Mouse (Mus musculus) heart, embryonic 15.5 days (tissue): ENCODE results near the gene Olfr473. TPM values are rescaled to one million over a fixed set of nuclear protein-coding genes. Genes with fewer than 3 reads are reported as not detected.
"Not testable (repeated sequence)": the region's sequence is repeated elsewhere in the genome, so short reads cannot be mapped to it uniquely, and the experiment has no call there.

Experiments
- ATAC-seq: fragments of 200-750 bp; cut with Nextera tagmentation; replicated peaks from 2 replicates; pipeline ENCODE4 v1.8.0; 2017; ENCODE audit warnings: low read depth, moderate TSS enrichment; ENCODE audit not compliant: insufficient number of reproducible peaks, insufficient read depth, low FRiP score
- H3K27ac ChIP-seq: fragments of 300-500 bp; sonication (generic); 2 replicates; pipeline ENCODE4 v1.5.1; 2015; ENCODE audit warnings: mild to moderate bottlenecking, inconsistent platforms
- H3K27me3 ChIP-seq: fragments of 300-500 bp; sonication (generic); 2 replicates; pipeline ENCODE4 v1.6.1; 2015; ENCODE audit warnings: inconsistent platforms
- H3K36me3 ChIP-seq: fragments of 300-500 bp; sonication (generic); 2 replicates; pipeline ENCODE4 v1.6.1; 2015; ENCODE audit warnings: mild to moderate bottlenecking, inconsistent platforms
- H3K4me1 ChIP-seq: fragments of 300-500 bp; sonication (generic); replicated peaks from 2 replicates; pipeline ENCODE4 v1.6.1; 2015; ENCODE audit warnings: inconsistent platforms
- H3K4me2 ChIP-seq: fragments of 300-500 bp; sonication (generic); 2 replicates; pipeline ENCODE4 v1.6.1; 2015; ENCODE audit warnings: inconsistent platforms, mild to moderate bottlenecking, moderate library complexity
- H3K4me3 ChIP-seq: fragments of 300-500 bp; sonication (generic); 2 replicates; pipeline ENCODE4 v1.5.1; 2015; ENCODE audit warnings: mild to moderate bottlenecking, inconsistent platforms
- H3K9ac ChIP-seq: fragments of 300-500 bp; sonication (generic); 2 replicates; pipeline ENCODE4 v1.6.1; 2015; ENCODE audit warnings: mild to moderate bottlenecking, inconsistent platforms
- H3K9me3 ChIP-seq: fragments of 300-500 bp; sonication (generic); replicated peaks from 2 replicates; pipeline ENCODE4 v1.6.1; 2016; ENCODE audit warnings: inconsistent platforms
- WGBS: fragments of 180-500 bp; shearing (Covaris S2); methylation state at CpG from one replicate; pipeline ENCODE4 v1.1.7; 2015; ENCODE audit warnings: mixed read lengths; 5-methylcytosine and 5-hydroxymethylcytosine counted together
- polyA plus RNA-seq: library from polyadenylated mRNA; unstranded; fragments of >200 nt; fragmentation: Nextera tagmentation; extraction: Ambion mirVana; gene quantifications from 2 replicates; pipeline ENCODE4 v1.2.1, GENCODE M21; 2015

Olfr473 gene
- polyA plus RNA-seq, result not detected in 2 replicates

- Histone ChIP-seq H3K27ac (no peak within 1 kb of the TSS), H3K36me3 (no peaks in the 10 kb centered on the region), H3K9me3 (no peaks in the 10 kb centered on the region), H3K4me1 (no peaks in the 10 kb centered on the region), H3K27me3 (no peaks in the 10 kb centered on the region), H3K4me3 (no peak within 1 kb of the TSS), H3K9ac (no peak within 1 kb of the TSS), H3K4me2 (no peak within 1 kb of the TSS)
- no peak for ATAC-seq
- 90% methylated on average over 1 of the region's 1 CpGs for WGBS
These were observed at the start of gene Olfr473 for GRCm38 (mm10) chr7:107930146-107930545. Gene Olfr473, plus strand, starts transcription at chr7:107930446.

- ATAC-seq, result no peak
- Histone ChIP-seq H3K4me1 (no peaks in the 10 kb centered on the region), H3K4me2 (no peak within 1 kb of the TSS), H3K9me3 (no peaks in the 10 kb centered on the region), H3K27ac (no peak within 1 kb of the TSS), H3K27me3 (no peaks in the 10 kb centered on the region), H3K36me3 (no peaks in the 10 kb centered on the region), H3K9ac (no peak within 1 kb of the TSS), H3K4me3 (no peak within 1 kb of the TSS)
These were observed 32.6 kb upstream of the Olfr473 start, which contains the start of gene Olfr472 for GRCm38 (mm10) chr7:107897602-107898001. Gene Olfr472, plus strand, starts transcription at chr7:107897902.

GRCm38 (mm10) chr7:107952539-107952938, 22.3 kb downstream of the Olfr473 start:
- not testable (repeated sequence) for ATAC-seq, H3K4me1 ChIP-seq, H3K9me3 ChIP-seq, H3K27me3 ChIP-seq, H3K4me2 ChIP-seq, H3K27ac ChIP-seq, H3K9ac ChIP-seq, H3K4me3 ChIP-seq, H3K36me3 ChIP-seq
- 90% methylated on average over 12 of the region's 12 CpGs for WGBS

- Histone ChIP-seq H3K4me2 (no peak within 1 kb of the TSS), H3K36me3 (no peaks in the 10 kb centered on the region), H3K4me1 (no peaks in the 10 kb centered on the region), H3K9me3 (peaks cover 7% of the 10 kb centered on the region; the same call in 1 of the 2 replicates), H3K27ac (no peak within 1 kb of the TSS), H3K9ac (no peak within 1 kb of the TSS), H3K27me3 (no peaks in the 10 kb centered on the region), H3K4me3 (no peak within 1 kb of the TSS)
- ATAC-seq, result no peak
- WGBS, result 77% methylated on average over 1 of the region's 1 CpGs
These were observed 24.1 kb downstream of the Olfr473 start, which contains the start of gene Olfr474 for GRCm38 (mm10) chr7:107954343-107954742. Gene Olfr474, plus strand, starts transcription at chr7:107954643.

GRCm38 (mm10) chr7:107964503-107964902, 34.3 kb downstream of the Olfr473 start, which contains the start of gene Olfr476:
Gene Olfr476, plus strand, starts transcription at chr7:107964803.
- WGBS, result 44% methylated on average over 1 of the region's 1 CpGs
- H3K4me2 ChIP-seq, result no peak within 1 kb of the TSS

More at GRCm38 (mm10) chr7:107964503-107964902, 34.3 kb downstream of the Olfr473 start, which contains the start of gene Olfr476:
- no peaks in the 10 kb centered on the region for H3K36me3 ChIP-seq
- no peak within 1 kb of the TSS for H3K4me3 ChIP-seq
- H3K27me3 ChIP-seq, result no peaks in the 10 kb centered on the region
- H3K9me3 ChIP-seq, result no peaks in the 10 kb centered on the region
- H3K4me1 ChIP-seq, result no peaks in the 10 kb centered on the region
- H3K9ac ChIP-seq, result no peak within 1 kb of the TSS
- H3K27ac ChIP-seq, result no peak within 1 kb of the TSS
- ATAC-seq, result no peak

Other genes starting within 250 kb of the Olfr473 start
- gene Cyb5r2, start 172.4 kb upstream of the Olfr473 start, polyA plus RNA-seq, result 0.72 and 0.81 TPM in 2 replicates
- gene Ovch2, start 129.2 kb upstream of the Olfr473 start, polyA plus RNA-seq, result not detected in 2 replicates
- not detected in 2 replicates for gene Olfr467, start 118.2 kb upstream of the Olfr473 start, polyA plus RNA-seq
- not detected in 2 replicates for gene Olfr469, start 104.9 kb upstream of the Olfr473 start, polyA plus RNA-seq
- gene Olfr470, start 83.0 kb upstream of the Olfr473 start, polyA plus RNA-seq, result not detected in 2 replicates
- gene Olfr472, start 32.5 kb upstream of the Olfr473 start, polyA plus RNA-seq, result not detected in 2 replicates
- not detected in 2 replicates for gene Olfr474, start 24.2 kb downstream of the Olfr473 start, polyA plus RNA-seq
- not detected in 2 replicates for gene Olfr476, start 34.4 kb downstream of the Olfr473 start, polyA plus RNA-seq
- not detected in 2 replicates for gene Olfr477, start 56.2 kb downstream of the Olfr473 start, polyA plus RNA-seq
- not detected in 2 replicates for gene Olfr478, start 103.5 kb downstream of the Olfr473 start, polyA plus RNA-seq
- gene Olfr479, start 120.2 kb downstream of the Olfr473 start, polyA plus RNA-seq, result not detected in 2 replicates
- not detected in 2 replicates for gene Olfr480, start 136.9 kb downstream of the Olfr473 start, polyA plus RNA-seq
- gene Olfr481, start 149.4 kb downstream of the Olfr473 start, polyA plus RNA-seq, result not detected in 2 replicates
- 0.08 TPM in 1 of 2 replicates, not detected in the other for gene Olfr482, start 167.1 kb downstream of the Olfr473 start, polyA plus RNA-seq
- gene Olfr483, start 170.4 kb downstream of the Olfr473 start, polyA plus RNA-seq, result not detected in 2 replicates
- not detected in 2 replicates for gene Olfr484, start 197.0 kb downstream of the Olfr473 start, polyA plus RNA-seq
- gene Olfr485, start 229.4 kb downstream of the Olfr473 start, polyA plus RNA-seq, result not detected in 2 replicates
- not detected in 2 replicates for gene Olfr486, start 242.3 kb downstream of the Olfr473 start, polyA plus RNA-seq